Mouse (Mus musculus) neural tube, embryonic 15.5 days (tissue): Measurements from ENCODE around the gene Madd. TPM values are rescaled to one million over a fixed set of nuclear protein-coding genes. Genes with fewer than 3 reads are reported as not detected.
A peak's percentile ranks its signal among the peaks of the same experiment; 100 is the strongest.

Source experiments
- ATAC-seq: fragments of 200-750 bp; cut with Nextera tagmentation; 2 replicates; pipeline ENCODE4 v1.8.0; 2017; ENCODE audit warnings: mild to moderate bottlenecking, moderate TSS enrichment, moderate library complexity; ENCODE audit not compliant: low FRiP score
- H3K27ac ChIP-seq: fragments of 300-500 bp; sonication (generic); replicated peaks from 2 replicates; pipeline ENCODE4 v1.5.1; 2015; ENCODE audit warnings: mild to moderate bottlenecking, inconsistent platforms
- H3K27me3 ChIP-seq: fragments of 300-500 bp; sonication (generic); replicated peaks from 2 replicates; pipeline ENCODE4 v1.6.1; 2015; ENCODE audit warnings: inconsistent platforms
- H3K36me3 ChIP-seq: fragments of 300-500 bp; sonication (generic); 2 replicates; pipeline ENCODE4 v1.6.1; 2015; ENCODE audit warnings: inconsistent platforms
- H3K4me1 ChIP-seq: fragments of 300-500 bp; sonication (generic); 2 replicates; pipeline ENCODE4 v1.6.1; 2015; ENCODE audit warnings: inconsistent platforms
- H3K4me2 ChIP-seq: fragments of 300-500 bp; sonication (generic); 2 replicates; pipeline ENCODE4 v1.6.1; 2015; ENCODE audit warnings: inconsistent platforms, mild to moderate bottlenecking, moderate library complexity
- H3K4me3 ChIP-seq: fragments of 300-500 bp; sonication (generic); replicated peaks from 2 replicates; pipeline ENCODE4 v1.5.1; 2015; ENCODE audit warnings: mild to moderate bottlenecking, inconsistent platforms
- H3K9ac ChIP-seq: fragments of 300-500 bp; sonication (generic); replicated peaks from 2 replicates; pipeline ENCODE4 v1.6.1; 2015; ENCODE audit warnings: mild to moderate bottlenecking, inconsistent platforms
- H3K9me3 ChIP-seq: fragments of 300-500 bp; sonication (generic); replicated peaks from 2 replicates; pipeline ENCODE4 v1.6.1; 2016; ENCODE audit warnings: inconsistent platforms
- WGBS: fragments of 180-500 bp; shearing (Covaris S2); methylation state at CpG from one replicate; pipeline ENCODE4 v1.1.7; 2015; ENCODE audit warnings: mixed read lengths; 5-methylcytosine and 5-hydroxymethylcytosine counted together
- polyA plus RNA-seq: library from polyadenylated mRNA; unstranded; fragments of >200 nt; fragmentation: Nextera tagmentation; extraction: Ambion mirVana; gene quantifications from 2 replicates; pipeline ENCODE4 v1.2.1, GENCODE M21; 2015

Gene Madd
- polyA plus RNA-seq, 1 experiment from 2014 or later, result 54.5 TPM

GRCm38 (mm10) chr2:91121011-91121410 is 62.6 kb downstream of the Madd start:
- Histone ChIP-seq H3K27ac (no peak overlapping the region), H3K4me1 (no peaks in the 10 kb centered on the region), H3K36me3 (no peaks in the 10 kb centered on the region), H3K27me3 (no peaks in the 10 kb centered on the region; the same call in 1 of the 2 replicates), H3K4me2 (no peak overlapping the region), H3K9me3 (no peaks in the 10 kb centered on the region), H3K9ac (no peak overlapping the region), H3K4me3 (no peak overlapping the region)
- 86% methylated on average over 6 of the region's 6 CpGs for WGBS
- no peak for ATAC-seq

GRCm38 (mm10) chr2:91120261-91120671 is 63.4 kb downstream of the Madd start:
- H3K27me3 ChIP-seq, result peaks cover 4% of the 10 kb centered on the region; the same call in 1 of the 2 replicates
- H3K36me3 ChIP-seq, result no peaks in the 10 kb centered on the region
- no peaks in the 10 kb centered on the region for H3K9me3 ChIP-seq
- H3K4me1 ChIP-seq, result no peaks in the 10 kb centered on the region
- no peak overlapping the region for H3K4me3 ChIP-seq
- ATAC-seq, result no peak
- no peak overlapping the region for H3K27ac ChIP-seq
- H3K4me2 ChIP-seq, result no peak overlapping the region
- WGBS, result 74% methylated on average over 6 of the region's 6 CpGs
- no peak overlapping the region for H3K9ac ChIP-seq

GRCm38 (mm10) chr2:91119551-91119950 is 64.1 kb downstream of the Madd start:
- WGBS, result 88% methylated on average over 6 of the region's 6 CpGs
- H3K27me3 ChIP-seq, result peaks cover 8% of the 10 kb centered on the region
- no peak for ATAC-seq
- H3K4me3 ChIP-seq, result no peak overlapping the region
- H3K27ac ChIP-seq, result no peak overlapping the region
- H3K4me2 ChIP-seq, result no peak overlapping the region
- peaks cover 3% of the 10 kb centered on the region; the same call in 1 of the 2 replicates for H3K4me1 ChIP-seq
- H3K36me3 ChIP-seq, result no peaks in the 10 kb centered on the region
- H3K9me3 ChIP-seq, result no peaks in the 10 kb centered on the region
- H3K9ac ChIP-seq, result no peak overlapping the region

- peaks cover 8% of the 10 kb centered on the region for H3K27me3 ChIP-seq
- H3K9ac ChIP-seq, result no peak overlapping the region
- H3K27ac ChIP-seq, result no peak overlapping the region
- no peaks in the 10 kb centered on the region for H3K9me3 ChIP-seq
- 93% methylated on average over 19 of the region's 19 CpGs for WGBS
- H3K4me3 ChIP-seq, result no peak overlapping the region
- no peak for ATAC-seq
- peaks cover 3% of the 10 kb centered on the region; the same call in 1 of the 2 replicates for H3K4me1 ChIP-seq
- no peaks in the 10 kb centered on the region for H3K36me3 ChIP-seq
- H3K4me2 ChIP-seq, result no peak overlapping the region
Observed at GRCm38 (mm10) chr2:91119061-91119460, 64.6 kb downstream of the Madd start.

- Histone ChIP-seq H3K4me2 (no peak overlapping the region), H3K4me1 (peaks cover 3% of the 10 kb centered on the region; the same call in 1 of the 2 replicates), H3K9ac (no peak overlapping the region), H3K4me3 (no peak overlapping the region), H3K27me3 (peaks cover 8% of the 10 kb centered on the region), H3K9me3 (no peaks in the 10 kb centered on the region), H3K36me3 (no peaks in the 10 kb centered on the region), H3K27ac (no peak overlapping the region)
- 82% methylated on average over 1 of the region's 1 CpGs for WGBS
- no peak for ATAC-seq
Observed at GRCm38 (mm10) chr2:91118647-91119046, 65.0 kb downstream of the Madd start.

GRCm38 (mm10) chr2:91117585-91118275 is 65.9 kb downstream of the Madd start, which contains the start of gene Mybpc3:
Gene Mybpc3 (plus strand): TSS chr2:91118144.
- Histone ChIP-seq H3K27ac (no peak within 1 kb of the TSS), H3K27me3 (peaks cover 8% of the 10 kb centered on the region), H3K4me2 (no peak within 1 kb of the TSS), H3K4me1 (peaks cover 3% of the 10 kb centered on the region; the same call in 1 of the 2 replicates), H3K4me3 (no peak within 1 kb of the TSS), H3K9me3 (no peaks in the 10 kb centered on the region), H3K36me3 (no peaks in the 10 kb centered on the region), H3K9ac (no peak within 1 kb of the TSS)
- 83% methylated on average over 11 of the region's 11 CpGs for WGBS
- no peak for ATAC-seq

- Histone ChIP-seq H3K4me1 (peaks cover 3% of the 10 kb centered on the region; the same call in 1 of the 2 replicates), H3K4me3 (no peak overlapping the region), H3K27me3 (peaks cover 8% of the 10 kb centered on the region), H3K4me2 (no peak overlapping the region), H3K9me3 (no peaks in the 10 kb centered on the region), H3K9ac (no peak overlapping the region), H3K36me3 (no peaks in the 10 kb centered on the region), H3K27ac (no peak overlapping the region)
- no peak for ATAC-seq
- 86% methylated on average over 5 of the region's 5 CpGs for WGBS
Observed at GRCm38 (mm10) chr2:91116842-91117241, 66.8 kb downstream of the Madd start.

- peaks cover 3% of the 10 kb centered on the region; the same call in 1 of the 2 replicates for H3K4me1 ChIP-seq
- H3K4me3 ChIP-seq, result peak overlapping the region; percentile 31
- peaks cover 8% of the 10 kb centered on the region for H3K27me3 ChIP-seq
- no peaks in the 10 kb centered on the region for H3K36me3 ChIP-seq
- no peaks in the 10 kb centered on the region for H3K9me3 ChIP-seq
- peak overlapping the region; percentile 41; the same call in 1 of the 2 replicates for H3K9ac ChIP-seq
- H3K4me2 ChIP-seq, result peak overlapping the region; percentile 70
- WGBS, result 31% methylated on average over 12 of the region's 12 CpGs
- no peak overlapping the region for H3K27ac ChIP-seq
- no peak for ATAC-seq
Observed at GRCm38 (mm10) chr2:91115578-91115970, 68.1 kb downstream of the Madd start.

GRCm38 (mm10) chr2:91114781-91115577 is 68.7 kb downstream of the Madd start:
- Histone ChIP-seq H3K9ac (peak overlapping the region; percentile 41; the same call in 1 of the 2 replicates), H3K27me3 (peaks cover 8% of the 10 kb centered on the region), H3K4me3 (peak overlapping the region; percentile 31), H3K36me3 (no peaks in the 10 kb centered on the region), H3K27ac (no peak overlapping the region), H3K9me3 (no peaks in the 10 kb centered on the region), H3K4me1 (peaks cover 3% of the 10 kb centered on the region; the same call in 1 of the 2 replicates), H3K4me2 (peak overlapping the region; percentile 70)
- WGBS, result 8% methylated on average over 40 of the region's 42 CpGs
- ATAC-seq, result no peak; the same call in 1 of the 2 replicates

GRCm38 (mm10) chr2:91113852-91114251 is 69.8 kb downstream of the Madd start:
- WGBS, result 72% methylated on average over 6 of the region's 6 CpGs
- Histone ChIP-seq H3K4me1 (peaks cover 3% of the 10 kb centered on the region; the same call in 1 of the 2 replicates), H3K4me3 (no peak overlapping the region), H3K4me2 (no peak overlapping the region), H3K9me3 (no peaks in the 10 kb centered on the region), H3K27me3 (peaks cover 8% of the 10 kb centered on the region), H3K27ac (no peak overlapping the region), H3K9ac (no peak overlapping the region), H3K36me3 (no peaks in the 10 kb centered on the region)
- ATAC-seq, result no peak

GRCm38 (mm10) chr2:91113334-91113733 is 70.3 kb downstream of the Madd start:
- no peak for ATAC-seq
- H3K27ac ChIP-seq, result no peak overlapping the region
- H3K9me3 ChIP-seq, result no peaks in the 10 kb centered on the region
- no peaks in the 10 kb centered on the region for H3K36me3 ChIP-seq
- H3K27me3 ChIP-seq, result peaks cover 8% of the 10 kb centered on the region
- peaks cover 3% of the 10 kb centered on the region; the same call in 1 of the 2 replicates for H3K4me1 ChIP-seq
- no peak overlapping the region for H3K9ac ChIP-seq
- H3K4me2 ChIP-seq, result no peak overlapping the region
- 75% methylated on average over 10 of the region's 10 CpGs for WGBS
- no peak overlapping the region for H3K4me3 ChIP-seq
